Mouse (Mus musculus): ENCODE data around the gene Atcay.
"Not testable (repeated sequence)": the region's sequence is repeated elsewhere in the genome, so short reads cannot be mapped to it uniquely, and the experiment has no call there.

The Atcay gene

DNA sequence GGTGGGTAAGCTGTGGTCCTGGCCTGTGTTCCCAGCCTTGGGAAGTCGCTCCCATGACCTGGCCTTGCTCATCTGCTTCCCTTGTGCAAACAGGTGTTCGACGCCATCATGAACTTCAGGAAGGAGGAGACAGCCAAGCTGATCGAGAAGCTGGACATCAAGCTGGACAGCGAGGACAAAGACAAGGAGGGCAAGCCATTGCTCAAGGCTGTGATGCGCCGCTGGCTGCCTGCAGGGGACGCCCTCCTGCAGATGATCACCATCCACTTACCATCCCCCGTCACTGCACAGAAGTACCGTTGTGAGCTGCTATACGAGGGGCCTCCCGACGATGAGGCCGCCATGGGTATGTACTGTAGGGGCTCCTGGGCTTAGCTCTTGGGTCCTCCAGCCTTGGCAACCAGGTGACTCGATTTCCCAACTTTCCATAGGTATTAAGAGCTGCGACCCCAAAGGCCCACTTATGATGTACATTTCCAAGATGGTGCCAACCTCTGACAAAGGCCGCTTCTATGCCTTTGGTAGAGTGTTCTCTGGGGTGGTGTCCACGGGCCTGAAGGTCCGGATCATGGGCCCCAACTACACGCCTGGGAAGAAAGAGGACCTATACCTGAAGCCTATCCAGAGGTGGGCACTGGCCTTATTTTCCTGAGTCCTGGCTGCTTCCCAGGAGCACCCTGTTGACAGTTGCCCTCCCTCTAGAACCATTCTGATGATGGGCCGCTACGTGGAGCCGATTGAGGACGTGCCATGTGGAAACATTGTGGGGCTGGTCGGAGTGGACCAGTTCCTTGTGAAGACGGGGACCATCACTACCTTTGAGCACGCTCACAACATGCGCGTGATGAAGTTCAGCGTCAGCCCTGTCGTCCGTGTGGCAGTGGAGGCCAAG, 50.9 kb downstream of the Atcay start:
- no peak for DNase-seq (ENCODE audit: low read depth, low spot score)

DNA sequence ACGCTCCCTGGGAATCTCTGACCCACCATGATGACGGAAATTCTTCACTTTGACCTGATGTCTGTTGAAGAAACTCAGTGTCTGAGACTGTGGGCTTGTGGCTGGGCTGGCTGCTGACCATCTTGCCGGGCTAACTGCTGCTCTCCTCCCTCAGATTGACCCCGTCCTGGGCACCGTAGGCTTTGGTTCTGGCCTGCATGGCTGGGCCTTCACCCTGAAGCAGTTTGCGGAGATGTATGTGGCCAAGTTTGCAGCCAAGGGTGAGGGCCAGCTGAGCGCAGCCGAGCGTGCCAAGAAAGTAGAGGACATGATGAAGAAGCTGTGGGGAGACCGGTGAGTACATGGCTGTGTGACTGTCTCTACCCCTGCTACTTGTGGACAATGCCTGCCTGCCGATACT, 51.7 kb downstream of the Atcay start:
- DNase-seq (ENCODE audit: low read depth, low spot score), result no peak

DNA sequence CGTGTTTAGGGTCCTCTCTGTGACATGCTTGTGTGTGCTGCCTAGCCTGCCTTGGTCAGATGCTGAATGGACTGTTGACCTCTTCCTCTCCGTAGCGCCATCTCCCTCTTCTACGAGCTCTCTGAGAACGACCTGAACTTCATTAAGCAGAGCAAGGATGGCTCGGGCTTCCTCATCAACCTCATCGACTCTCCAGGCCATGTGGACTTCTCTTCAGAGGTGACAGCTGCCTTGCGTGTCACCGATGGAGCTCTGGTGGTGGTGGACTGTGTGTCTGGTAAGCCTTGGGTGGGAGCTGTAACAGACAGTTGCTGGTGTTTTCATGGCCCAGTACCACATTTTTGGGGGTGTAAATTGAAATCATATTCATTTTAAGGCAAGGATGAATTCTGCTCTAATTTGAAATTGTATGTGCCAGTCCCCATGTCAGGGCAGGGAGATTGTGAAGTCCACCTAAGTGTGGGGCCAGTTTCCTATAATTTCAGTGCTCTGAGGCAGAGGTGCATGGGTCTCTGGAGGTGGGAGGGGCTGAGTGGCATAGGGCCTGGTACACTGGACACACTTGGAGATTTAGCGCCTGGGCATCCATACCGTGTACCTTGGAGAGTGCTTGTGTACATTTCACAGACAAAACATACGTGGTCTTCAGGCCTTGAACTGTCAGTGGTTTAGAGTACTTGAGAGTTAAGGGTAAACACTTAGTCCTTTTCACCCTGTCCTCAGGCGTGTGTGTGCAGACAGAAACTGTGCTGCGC, 52.5 kb downstream of the Atcay start:
- DNase-seq (ENCODE audit: low read depth, low spot score), result no peak

DNA sequence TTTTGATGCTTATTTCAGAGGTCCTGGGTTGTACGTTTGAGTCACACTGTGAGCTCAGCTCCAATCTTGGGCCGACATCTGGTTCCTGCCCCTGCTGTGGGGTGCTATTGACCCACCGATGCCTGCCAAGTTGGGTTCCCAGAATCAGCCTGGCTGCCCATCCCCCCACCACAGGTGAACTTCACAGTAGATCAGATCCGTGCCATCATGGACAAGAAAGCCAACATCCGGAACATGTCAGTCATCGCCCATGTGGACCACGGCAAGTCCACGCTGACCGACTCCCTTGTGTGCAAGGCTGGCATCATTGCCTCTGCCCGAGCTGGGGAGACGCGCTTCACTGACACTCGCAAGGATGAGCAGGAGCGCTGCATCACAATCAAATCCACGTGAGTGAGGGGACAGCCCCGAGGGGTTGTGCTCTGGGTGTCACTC, 53.1 kb downstream of the Atcay start:
- no peak for DNase-seq (ENCODE audit: low read depth, low spot score)

DNA sequence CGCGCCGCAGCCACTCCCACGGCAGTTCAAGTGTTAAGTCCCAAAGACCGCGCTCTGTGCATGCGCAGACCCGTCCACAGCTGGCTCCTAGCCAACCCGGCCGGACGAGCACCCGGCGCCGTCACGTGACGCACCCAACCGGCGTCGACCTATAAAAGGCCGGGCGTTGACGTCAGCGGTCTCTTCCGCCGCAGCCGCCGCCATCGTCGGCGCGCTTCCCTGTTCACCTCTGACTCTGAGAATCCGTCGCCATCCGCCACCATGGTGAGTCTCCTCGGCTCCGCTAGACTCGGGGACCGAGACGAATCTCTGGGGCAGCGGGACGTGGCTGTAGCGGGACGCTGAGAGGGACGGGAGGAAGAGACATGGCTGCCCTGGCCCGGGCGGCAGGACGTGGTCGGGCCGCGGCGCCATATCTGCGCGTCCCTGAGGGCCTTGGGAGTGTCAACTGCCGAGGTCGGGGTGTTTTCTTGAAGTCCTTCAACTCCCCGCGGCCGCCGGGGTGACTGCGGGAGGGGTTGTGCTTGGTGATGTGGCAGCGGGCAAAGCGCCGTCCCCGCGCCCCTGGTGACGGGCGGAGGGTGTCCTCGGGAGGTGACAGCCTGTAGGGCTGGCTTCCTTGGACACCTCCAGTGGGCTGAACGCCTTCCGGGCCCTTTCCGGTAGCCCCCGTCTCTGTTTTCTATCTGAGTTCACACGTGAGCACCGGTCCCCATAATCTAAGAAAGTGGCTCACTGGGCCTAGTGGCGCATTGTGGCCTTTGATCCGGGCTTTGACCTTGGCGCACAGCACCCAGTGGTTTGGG, 54.0 kb downstream of the Atcay start, which contains the start of gene Eef2:
Gene Eef2 (plus strand): TSS at position 166 of the 806 bp plus-strand sequence.
- DNase-seq (ENCODE audit: low read depth, low spot score), result peak; percentile 94

DNA sequence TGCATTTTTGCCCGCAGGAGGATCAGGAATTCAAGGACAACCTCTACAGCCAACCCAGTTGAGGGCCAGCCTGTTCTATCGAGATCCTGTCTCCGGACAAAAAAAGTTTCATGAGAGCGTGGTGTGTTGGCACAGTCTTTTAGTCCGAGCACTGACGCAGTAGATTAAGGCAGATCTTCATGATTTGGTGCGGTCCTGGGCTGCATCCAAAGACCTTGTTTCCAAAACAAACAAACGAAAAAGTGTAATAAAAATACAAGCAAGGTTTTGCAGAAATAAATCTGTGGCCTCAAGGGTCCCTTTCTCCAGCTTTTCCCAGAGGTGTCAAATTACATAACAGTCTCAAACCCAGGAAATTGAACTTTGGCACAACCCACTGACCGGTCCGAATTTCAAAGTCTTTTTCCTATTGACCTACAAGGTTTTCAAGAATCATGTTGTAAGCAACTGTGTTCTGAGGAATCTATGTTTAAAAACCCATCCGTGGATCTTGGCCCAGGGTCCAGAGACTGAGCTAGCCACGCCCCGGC, 54.6 kb downstream of the Atcay start:
- DNase-seq (ENCODE audit: low read depth, low spot score), result no peak

DNA sequence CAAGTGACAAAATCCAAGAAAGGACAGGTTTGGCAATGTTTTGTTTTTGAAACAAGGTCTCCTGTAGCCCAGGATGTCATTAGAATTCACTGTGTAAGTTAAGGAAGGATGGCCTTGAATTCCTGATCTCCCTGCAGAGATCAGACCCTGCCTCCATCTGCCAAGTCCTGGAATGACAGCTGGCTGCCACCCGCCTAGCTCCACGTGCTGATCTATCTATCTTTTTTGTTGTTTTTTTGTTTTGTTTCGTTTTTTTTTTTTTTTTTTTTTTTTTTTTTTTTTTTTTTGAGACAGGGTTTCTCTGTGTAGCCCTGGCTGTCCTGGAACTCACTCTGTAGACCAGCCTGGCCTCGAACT, 55.3 kb downstream of the Atcay start:
- DNase-seq (ENCODE audit: low read depth, low spot score), result not testable (repeated sequence)

DNA sequence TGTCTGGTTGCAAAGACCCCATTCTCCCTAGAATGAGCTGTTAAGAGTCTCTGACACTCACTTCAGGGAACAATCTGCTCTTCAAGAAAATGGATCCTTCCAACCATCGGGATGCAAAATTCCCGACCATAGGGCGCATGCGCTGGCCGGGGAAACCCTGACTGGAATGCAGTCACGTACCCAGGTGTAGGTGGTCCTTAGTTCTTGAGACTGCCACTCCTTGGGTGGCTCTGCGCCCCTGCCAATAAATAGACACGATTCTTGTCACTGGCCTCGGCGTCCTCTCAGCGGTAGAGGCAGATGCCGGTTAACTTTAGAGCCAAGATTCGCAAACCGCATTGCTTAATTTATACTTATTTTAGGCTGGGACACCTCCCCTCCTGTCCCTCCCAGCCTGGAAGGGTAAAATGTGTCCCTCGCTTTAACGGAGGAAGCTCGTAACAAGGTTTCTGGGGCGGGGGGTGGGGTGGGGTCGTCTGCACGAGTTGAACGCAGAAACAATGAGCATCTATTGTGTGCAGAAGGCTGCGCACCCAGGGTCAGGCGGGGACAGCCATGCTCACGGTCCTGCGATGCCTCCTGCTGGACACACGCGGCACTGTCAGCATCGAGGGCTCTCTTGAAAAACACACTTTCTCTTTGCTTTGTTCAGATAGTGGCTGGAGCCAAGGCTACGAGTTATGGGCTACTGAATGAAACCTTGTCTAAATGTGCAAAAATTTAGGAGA, 55.9 kb downstream of the Atcay start:
- no peak for DNase-seq (ENCODE audit: low read depth, low spot score)

DNA sequence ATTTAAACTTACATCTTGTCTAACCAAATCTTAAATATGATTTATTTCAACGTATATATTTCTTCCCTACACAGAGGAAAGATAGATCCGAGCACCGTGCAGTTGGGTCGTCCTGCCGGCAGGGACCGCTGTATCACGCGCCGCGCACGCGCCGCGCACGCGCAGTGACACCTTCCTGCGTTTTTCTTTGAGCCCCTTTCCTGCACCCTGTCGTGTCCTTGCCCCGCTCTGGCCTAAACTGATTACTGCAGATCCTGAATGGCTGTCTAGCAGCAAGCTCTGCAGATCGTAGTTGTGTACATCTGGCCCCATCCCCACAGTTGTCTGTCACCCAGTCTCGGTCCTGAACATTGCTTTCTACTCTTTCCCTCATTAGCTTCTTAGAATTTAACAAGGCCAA, 57.5 kb downstream of the Atcay start:
- no peak for DNase-seq (ENCODE audit: low read depth, low spot score)

DNA sequence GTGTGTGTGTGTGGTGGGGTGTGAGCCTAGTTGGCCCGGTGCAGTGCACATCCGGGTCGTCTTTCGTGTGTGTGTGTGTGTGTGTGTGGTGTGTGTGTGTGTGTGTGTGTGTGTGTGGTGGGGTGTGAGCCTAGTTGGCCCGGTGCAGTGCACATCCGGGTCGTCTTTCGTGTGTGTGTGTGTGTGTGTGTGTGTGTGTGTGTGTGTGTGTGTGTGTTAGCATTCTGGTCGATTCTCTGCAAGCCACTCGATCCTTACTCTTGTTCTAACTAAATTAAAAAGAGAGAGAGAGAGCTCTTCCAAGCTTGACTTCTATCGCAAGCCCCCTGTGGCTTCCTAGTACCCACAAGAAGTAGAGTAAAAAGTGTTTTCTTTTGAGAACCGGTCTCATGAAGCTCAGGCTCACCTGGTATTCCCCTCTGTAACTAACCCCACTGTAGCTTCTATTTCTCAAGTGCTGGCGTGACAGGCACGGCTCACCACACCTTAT, 61.2 kb downstream of the Atcay start:
- DNase-seq (ENCODE audit: low read depth, low spot score), result not testable (repeated sequence)

DNA sequence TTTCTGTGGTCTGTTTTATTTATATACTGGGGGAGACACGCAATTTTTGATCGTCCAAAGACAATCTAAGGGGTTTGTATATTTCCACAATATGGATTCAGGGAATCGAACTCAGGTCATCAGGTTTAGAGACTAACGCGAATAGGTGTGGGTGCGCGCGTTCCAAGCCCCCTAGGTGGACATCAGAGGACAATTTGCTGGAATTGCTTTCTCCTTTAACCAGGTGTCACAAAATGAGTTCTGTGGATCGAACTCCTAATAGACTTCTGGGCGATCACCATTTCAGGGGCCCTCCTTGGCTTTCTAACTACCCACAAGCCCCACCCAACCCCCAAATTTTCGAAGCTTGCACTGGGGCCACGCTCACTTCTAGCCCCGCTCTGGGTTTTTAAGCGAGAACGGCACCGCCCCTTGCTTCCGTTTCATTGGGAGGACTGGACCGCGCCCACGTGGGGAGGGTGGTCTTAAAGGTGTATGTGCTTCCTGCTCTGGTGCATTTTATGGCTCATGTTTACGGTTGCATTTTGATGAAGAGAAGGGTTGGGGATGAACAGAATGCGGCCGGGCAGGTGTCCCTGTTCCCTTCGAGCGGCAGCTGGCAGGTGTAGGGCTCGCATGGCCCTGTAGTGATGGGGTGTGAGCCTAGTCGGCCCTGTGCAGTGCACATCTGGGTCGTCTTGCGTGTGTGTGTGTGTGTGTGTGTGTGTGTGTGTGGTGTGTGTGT, 62.0 kb downstream of the Atcay start:
- DNase-seq (ENCODE audit: low read depth, low spot score), result no peak

DNA sequence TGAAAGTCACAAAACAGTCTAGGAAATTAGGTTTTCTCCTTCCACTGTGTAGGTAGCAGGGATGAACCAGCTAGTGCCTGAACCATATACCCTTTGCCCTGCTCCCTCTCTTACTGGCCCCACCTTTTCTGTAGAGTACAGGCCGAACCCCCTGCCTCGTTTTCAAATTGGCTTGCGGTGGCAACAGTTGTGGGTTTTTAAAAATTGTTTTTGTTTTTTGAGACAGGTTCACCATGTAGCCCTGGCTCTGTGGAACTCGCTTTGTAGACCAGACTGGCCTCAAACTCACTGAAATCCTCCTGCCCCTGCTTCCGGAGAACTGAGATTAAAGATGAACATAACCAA, 62.6 kb downstream of the Atcay start:
- DNase-seq (ENCODE audit: low read depth, low spot score), result no peak

DNA sequence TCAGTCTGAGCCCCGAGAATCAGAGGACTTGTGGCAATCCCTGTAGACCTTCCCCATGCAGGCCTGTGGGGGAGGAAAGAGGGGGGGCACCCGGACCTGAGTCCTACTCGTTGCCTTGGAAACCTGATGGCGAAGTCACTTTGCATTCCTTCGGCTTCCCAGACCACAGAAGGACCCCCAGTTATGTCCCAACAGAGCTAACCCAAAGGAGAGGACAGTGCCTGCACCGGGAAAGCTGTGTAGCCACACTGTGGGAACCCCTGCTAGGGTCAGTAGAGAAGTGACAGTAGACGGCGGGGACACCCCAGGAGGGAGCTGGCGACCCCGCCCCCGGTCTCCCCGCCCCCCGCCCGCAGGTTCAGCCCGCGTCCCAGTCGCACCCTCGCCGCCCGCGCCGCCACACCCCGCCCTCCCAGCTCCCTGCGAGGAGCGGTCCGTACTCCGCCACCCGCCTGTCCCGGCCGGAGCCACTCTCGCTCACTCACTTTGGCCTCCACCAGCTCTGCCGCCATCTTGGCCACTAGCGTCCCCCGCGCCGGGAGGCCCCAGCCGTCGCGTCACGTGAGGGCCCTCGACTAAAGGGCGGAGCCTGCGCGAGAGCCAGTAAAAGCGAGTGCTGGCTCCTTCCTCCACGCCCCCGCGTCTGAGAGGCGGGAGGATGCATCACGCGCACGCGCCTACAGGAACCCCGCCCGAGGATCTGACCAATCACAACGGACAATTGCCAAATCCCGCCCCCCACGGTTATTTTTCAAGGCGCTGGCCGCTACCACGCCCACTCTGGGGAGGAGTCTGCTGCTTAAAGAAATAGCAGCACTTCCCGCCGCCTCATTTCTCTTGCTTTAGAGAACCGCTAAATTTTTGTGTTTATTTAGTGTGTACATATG, 63.2 kb downstream of the Atcay start, which contains the start of gene Pias4:
Gene Pias4 (minus strand): TSS at position 724 of the 887 bp plus-strand sequence.
- peak; percentile 99 for DNase-seq (ENCODE audit: low read depth, low spot score)

DNA sequence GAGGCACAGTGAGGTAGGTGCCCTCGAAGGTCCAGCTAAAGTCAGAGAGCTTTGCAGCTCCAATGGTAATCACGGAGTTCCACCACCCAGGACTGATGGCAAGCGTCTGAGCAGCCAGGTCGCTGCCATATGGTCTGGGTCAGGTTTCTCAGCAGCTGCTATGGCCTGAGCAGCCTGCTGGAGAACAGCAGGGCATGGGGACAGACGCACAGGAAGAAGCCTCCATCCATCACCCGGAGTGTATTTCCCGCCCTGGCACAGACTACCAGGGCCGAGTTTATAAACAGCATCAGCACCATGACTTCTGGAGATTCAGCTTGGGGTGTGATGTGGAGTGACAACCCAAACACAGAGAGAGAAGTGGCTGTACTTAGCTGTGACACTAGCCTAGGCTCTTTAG, 65.5 kb downstream of the Atcay start:
- no peak for DNase-seq (ENCODE audit: low read depth, low spot score)

DNA sequence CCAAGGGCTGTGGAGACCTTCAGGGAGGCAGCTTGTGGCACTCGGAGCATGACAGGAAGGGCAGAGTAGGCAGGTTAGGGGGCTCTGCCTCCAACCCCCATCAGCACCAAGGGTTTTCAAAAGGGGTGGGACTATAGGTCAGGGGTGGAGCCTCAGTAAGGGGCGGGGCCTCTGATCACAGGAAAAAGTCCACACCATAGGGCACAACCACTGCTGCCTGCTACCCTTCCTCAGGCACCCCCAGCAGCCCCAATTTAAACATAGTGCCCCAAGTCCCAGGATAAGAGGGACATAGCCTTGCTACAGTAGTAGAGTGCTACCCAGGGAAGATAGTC, 68.3 kb downstream of the Atcay start:
- DNase-seq (ENCODE audit: low read depth, low spot score), result no peak

DNA sequence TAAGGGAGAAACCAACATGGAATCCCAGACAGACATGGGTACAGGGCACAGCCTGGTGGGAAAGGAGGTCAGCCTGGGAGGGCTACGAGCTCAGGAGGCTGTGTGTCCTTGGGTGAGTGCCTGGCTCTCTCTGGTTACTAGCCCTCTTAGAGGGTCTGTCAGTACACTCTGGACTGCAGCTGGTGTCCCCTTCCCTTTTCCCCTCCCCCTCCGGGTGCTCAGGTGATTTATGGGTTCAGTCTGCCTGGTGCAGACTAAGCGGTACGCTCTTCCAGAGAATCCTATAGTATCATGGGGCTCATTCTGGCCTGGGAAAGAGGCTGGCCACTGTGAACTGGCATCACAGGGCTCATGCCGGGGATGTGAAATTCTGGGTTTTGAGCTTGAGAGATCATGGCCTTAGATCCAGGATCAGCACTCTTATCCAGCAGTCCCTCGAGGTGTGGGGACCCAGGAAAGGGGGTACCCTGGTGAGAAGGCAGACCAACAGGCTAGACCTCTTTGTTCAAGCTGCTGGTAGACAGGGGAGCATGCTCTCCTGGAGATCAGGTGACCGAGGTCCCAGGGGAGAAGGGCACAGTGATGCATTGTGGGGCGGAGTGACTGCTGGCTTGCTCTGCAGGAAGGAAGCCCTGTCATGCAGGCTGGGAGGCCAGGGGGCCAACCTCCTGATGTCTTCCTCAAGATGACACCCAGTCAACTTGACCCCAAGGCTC, 68.9 kb downstream of the Atcay start:
- DNase-seq (ENCODE audit: low read depth, low spot score), result no peak

DNA sequence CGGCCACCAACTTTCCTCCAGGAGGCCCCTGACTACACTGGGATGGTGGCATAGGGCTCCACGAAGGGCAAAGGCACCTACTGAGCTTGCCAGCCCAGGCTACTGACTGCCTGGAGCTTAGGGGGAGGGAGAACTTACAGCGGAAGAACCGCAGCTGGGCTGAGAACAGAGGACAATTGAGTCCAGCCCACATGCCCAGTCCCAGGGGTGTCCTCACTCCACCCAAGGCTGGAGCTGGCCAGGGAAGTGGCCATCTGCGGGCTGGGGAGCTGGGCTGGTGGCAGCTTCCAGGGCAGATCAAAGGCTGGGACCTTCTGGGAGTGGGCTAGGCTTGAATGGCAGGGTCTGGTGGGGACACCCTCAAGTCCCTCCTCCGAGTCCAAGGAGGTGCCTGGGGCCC, 75.9 kb downstream of the Atcay start:
- DNase-seq (ENCODE audit: low read depth, low spot score), result no peak

All from brain, embryonic 18.5 days (tissue).